Mouse (Mus musculus) gastrocnemius, postnatal 36 days (tissue): Measurements from ENCODE around the gene Krt73. TPM values are rescaled to one million over a fixed set of nuclear protein-coding genes. Genes with fewer than 3 reads are reported as not detected.
A peak's percentile ranks its signal among the peaks of the same experiment; 100 is the strongest.

Experiments
- DNase-seq, 2 experiments: peaks; one replicate each; pipeline ENCODE4 v3.0.0; 2022
- intact Hi-C: fragments of 180-260 bp; cut with DNase I; formaldehyde crosslinking; loops from one replicate; pipeline ENCODE4 v1.15.1; 2025
- long read RNA-seq, 2 experiments: library from polyadenylated mRNA; stranded (forward); transcript quantifications; one replicate each; pipeline ENCODE4 v2.0.0; 2021
- total RNA-seq, 2 experiments: library from RNA; stranded (reverse); gene quantifications; 2 replicates each; pipeline ENCODE4 v1.2.3; 2021

Gene Krt73
- total RNA-seq: not detected
- long read RNA-seq, experiment 1: 0 reads
- long read RNA-seq, experiment 2: 0 reads

GRCm38 (mm10) chr15:101802296-101802835, at the start of gene Krt73:
Gene Krt73 (minus strand): TSS chr15:101802346.
- DNase-seq: no peak
- intact Hi-C loops: no loop called here

- DNase-seq: no peak
- intact Hi-C loops: no loop called here
Measured at GRCm38 (mm10) chr15:101850694-101851093, 48.5 kb upstream of the Krt73 start, which contains the start of gene Krt1. Gene Krt1 (minus strand): TSS chr15:101850794.

GRCm38 (mm10) chr15:101845971-101846403, 43.8 kb upstream of the Krt73 start:
- intact Hi-C loops: no loop called here
- no peak for DNase-seq

- no peak for DNase-seq
- intact Hi-C loops: no loop called here
Measured at GRCm38 (mm10) chr15:101843192-101843591, 41.0 kb upstream of the Krt73 start.

GRCm38 (mm10) chr15:101834784-101835328, 32.7 kb upstream of the Krt73 start:
- DNase-seq: no peak

GRCm38 (mm10) chr15:101833131-101833530, 31.0 kb upstream of the Krt73 start:
- intact Hi-C loops: no loop called here
- DNase-seq: no peak

More at GRCm38 (mm10) chr15:101834784-101835328, 32.7 kb upstream of the Krt73 start:
- intact Hi-C loops: no loop called here

- intact Hi-C loops: no loop called here
- DNase-seq: no peak
Measured at GRCm38 (mm10) chr15:101829441-101829840, 27.3 kb upstream of the Krt73 start.

GRCm38 (mm10) chr15:101821786-101822185, 19.6 kb upstream of the Krt73 start:
- DNase-seq: no peak
- intact Hi-C loops: no loop called here

- intact Hi-C loops: no loop called here
- no peak for DNase-seq
Measured at GRCm38 (mm10) chr15:101817875-101818274, 15.7 kb upstream of the Krt73 start, which contains the start of gene Krt2. Gene Krt2 (minus strand): TSS chr15:101818169.

- no peak for DNase-seq
- intact Hi-C loops: no loop called here
Measured at GRCm38 (mm10) chr15:101803052-101803822, 1.1 kb upstream of the Krt73 start.

GRCm38 (mm10) chr15:101790867-101791266, 11.3 kb downstream of the Krt73 start:
- intact Hi-C loops: no loop called here

GRCm38 (mm10) chr15:101786360-101786759, 15.8 kb downstream of the Krt73 start, which contains the start of gene Krt72:
Gene Krt72 (minus strand): TSS chr15:101786460.
- DNase-seq: no peak
- intact Hi-C loops: no loop called here

More at GRCm38 (mm10) chr15:101790867-101791266, 11.3 kb downstream of the Krt73 start:
- DNase-seq: no peak

- DNase-seq: no peak
- intact Hi-C loops: loop anchor here (2.0 to 5.0 kb wide), 4 partner anchors 236 to 436 kb away; no protein-coding TSS in a partner anchor
Measured at GRCm38 (mm10) chr15:101773420-101773819, 28.7 kb downstream of the Krt73 start.

GRCm38 (mm10) chr15:101772711-101773081, 29.4 kb downstream of the Krt73 start:
- intact Hi-C loops: loop anchor here (2.0 to 5.0 kb wide), 4 partner anchors 235 to 435 kb away; no protein-coding TSS in a partner anchor
- peak; percentile 69 to 87 for DNase-seq

GRCm38 (mm10) chr15:101772080-101772710, 30.0 kb downstream of the Krt73 start:
- no peak for DNase-seq
- intact Hi-C loops: loop anchor here (2.0 to 5.0 kb wide), 4 partner anchors 235 to 435 kb away; no protein-coding TSS in a partner anchor

- intact Hi-C loops: loop anchor here (2.0 to 5.0 kb wide), 4 partner anchors 203 to 433 kb away; no protein-coding TSS in a partner anchor
- DNase-seq: no peak
Measured at GRCm38 (mm10) chr15:101770226-101770625, 31.9 kb downstream of the Krt73 start.
